Mouse (Mus musculus) ES-E14 (cell line): ENCODE results near the gene Hic2. TPM values are rescaled to one million over a fixed set of nuclear protein-coding genes. Genes with fewer than 3 reads are reported as not detected.

Experiments used
- DNase-seq: peaks from one replicate; pipeline ENCODE4 v3.0.0-alpha.2; 2013; ENCODE audit warnings: low read depth, low spot score
- H3K27ac ChIP-seq: 2 replicates; pipeline ENCODE4 v1.5.1; 2012; ENCODE audit warnings: low read depth, mild to moderate bottlenecking, low read length, moderate library complexity, mixed read lengths; ENCODE audit not compliant: poor library complexity, insufficient read depth, severe bottlenecking
- H3K36me3 ChIP-seq: 2 replicates; pipeline ENCODE4 v1.6.1; 2012; ENCODE audit warnings: mild to moderate bottlenecking, low read length, moderate library complexity, mixed read lengths; ENCODE audit not compliant: control insufficient read depth, poor library complexity, insufficient read depth, severe bottlenecking
- H3K4me1 ChIP-seq, 2 experiments: fragments of 150-350 bp in 1 of 2; sonication (generic) in 1 of 2; 2 replicates each; pipeline ENCODE4 v1.6.1; 2012; ENCODE audit warnings: low read length in 2 of 2, mild to moderate bottlenecking in 1 of 2, mixed read lengths in 1 of 2; ENCODE audit not compliant: control insufficient read depth in 2 of 2, insufficient read depth in 2 of 2, poor library complexity in 1 of 2
- H3K4me3 ChIP-seq, 2 experiments: fragments of 150-350 bp in 1 of 2; sonication (generic) in 1 of 2; 2 replicates each; pipeline ENCODE4 v1.5.1; 2012; ENCODE audit warnings: low read length in 2 of 2, low read depth in 1 of 2, mild to moderate bottlenecking in 1 of 2, mixed read lengths in 1 of 2; ENCODE audit not compliant: insufficient read depth in 1 of 2, poor library complexity in 1 of 2, severe bottlenecking in 1 of 2
- H3K9ac ChIP-seq: 2 replicates; pipeline ENCODE4 v1.6.1; 2012; ENCODE audit warnings: low read depth, mild to moderate bottlenecking, low read length, mixed read lengths; ENCODE audit not compliant: poor library complexity, insufficient read depth, severe bottlenecking
- H3K9me3 ChIP-seq: fragments of 150-350 bp; sonication (generic); 2 replicates; pipeline ENCODE4 v1.6.1; 2012; ENCODE audit warnings: low read depth, mild to moderate bottlenecking, low read length; ENCODE audit not compliant: control insufficient read depth, insufficient read depth
- CHD2 ChIP-seq: IDR thresholded peaks from 2 replicates; pipeline ENCODE4 v1.6.1; 2014; ENCODE audit warnings: mild to moderate bottlenecking, low read depth, low read length, inconsistent platforms
- HCFC1 ChIP-seq: IDR thresholded peaks from 2 replicates; pipeline ENCODE4 v1.6.1; 2012; ENCODE audit warnings: low read length, inconsistent platforms, borderline replicate concordance; ENCODE audit not compliant: insufficient read depth
- MAFK ChIP-seq: IDR thresholded peaks from 2 replicates; pipeline ENCODE4 v1.6.1; 2014; ENCODE audit warnings: mild to moderate bottlenecking, low read depth, low read length, inconsistent platforms; ENCODE audit not compliant: insufficient read depth
- ZC3H11A ChIP-seq: IDR thresholded peaks from 2 replicates; pipeline ENCODE4 v1.6.1; 2012; ENCODE audit warnings: low read depth, mild to moderate bottlenecking, inconsistent platforms, low read length, borderline replicate concordance
- ZNF384 ChIP-seq: IDR thresholded peaks from 2 replicates; pipeline ENCODE4 v1.6.1; 2012; ENCODE audit warnings: low read depth, low read length, inconsistent platforms
- in situ Hi-C, 2 experiments: fragments of 600-800 bp; cut with MboI; formaldehyde crosslinking; loops; one replicate each; pipeline ENCODE4 v1.15.1; 2025; ENCODE audit warnings: low sequenced_read_pairs in 2 of 2, inconsistent platforms in 1 of 2; ENCODE audit not compliant: unreplicated experiment in 2 of 2
- total RNA-seq: library from RNA; depleted of rRNA; stranded (reverse); fragments of 300-350 nt; gene quantifications from 2 replicates; pipeline ENCODE4 v1.2.3, GENCODE M21; 2012; rRNA removed

Hic2 gene
- total RNA-seq: 35.0 and 35.9 TPM in 2 replicates

DNA sequence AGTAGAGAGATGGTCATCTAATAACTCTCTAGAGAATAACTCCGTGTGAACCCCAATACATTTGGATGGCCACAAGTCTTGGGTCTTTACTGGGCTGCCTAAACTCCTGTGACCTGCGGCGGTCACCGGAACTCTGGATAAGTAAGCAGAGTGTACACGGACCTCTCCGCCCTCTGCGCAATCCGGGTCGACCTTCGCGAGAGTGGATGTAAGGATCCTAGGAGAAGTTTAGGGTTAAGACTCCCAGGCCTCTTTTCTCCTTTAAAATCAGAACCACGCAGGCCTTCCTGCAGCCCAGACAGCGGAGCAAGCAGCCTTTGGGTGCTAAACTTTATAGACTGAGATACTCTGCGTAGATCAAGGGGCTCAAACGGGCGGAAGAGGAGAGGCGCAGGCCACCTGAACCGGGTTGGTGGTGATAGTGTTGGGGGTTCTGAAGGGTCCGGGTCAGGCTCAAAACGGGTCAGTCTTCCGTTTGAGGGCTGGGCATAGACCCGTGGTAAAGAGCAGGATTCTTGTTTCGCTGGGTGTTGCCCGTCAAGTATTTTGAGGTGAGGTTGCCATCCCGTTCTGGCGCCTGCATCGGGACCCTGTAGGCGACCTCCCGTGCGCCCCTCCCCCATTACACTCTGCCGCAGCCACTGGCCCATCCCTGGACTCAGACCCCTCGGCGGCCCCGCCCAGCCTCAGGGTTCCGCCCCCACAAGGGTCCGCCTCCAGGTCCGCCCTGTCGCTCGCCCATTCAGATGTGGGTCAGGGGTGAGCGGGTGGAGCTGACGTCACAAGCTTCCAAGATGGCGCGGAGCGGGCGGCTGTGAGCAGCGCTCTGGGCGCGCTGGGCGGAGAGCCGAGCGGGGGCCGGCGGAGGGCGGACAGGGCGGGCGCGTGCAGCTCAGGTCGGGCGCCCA lies at the start of gene Hic2:
Hic2 (plus strand) TSS at position 779 of the 908 bp plus-strand sequence.
- H3K9me3 ChIP-seq: no peaks in the 10 kb centered on the region
- peaks cover 11 to 20% of the 10 kb centered on the region in 2 experiments for H3K4me1 ChIP-seq
- peaks cover 4% of the 10 kb centered on the region; the same call in 1 of the 2 replicates for H3K36me3 ChIP-seq
- peak within 1 kb of the TSS; percentile 78 for H3K27ac ChIP-seq
- TF ChIP-seq HCFC1: no peak
- no peak for TF ChIP-seq ZNF384
- no peak; the same call in 1 of the 2 replicates for TF ChIP-seq CHD2
- no peak for TF ChIP-seq ZC3H11A
- no peak for TF ChIP-seq MAFK
- peak within 1 kb of the TSS; percentile 91 for H3K9ac ChIP-seq
- H3K4me3 ChIP-seq: peak within 1 kb of the TSS; percentile 87 to 91
- peak; percentile 98 for DNase-seq
- in situ Hi-C loops: no loop called here

DNA sequence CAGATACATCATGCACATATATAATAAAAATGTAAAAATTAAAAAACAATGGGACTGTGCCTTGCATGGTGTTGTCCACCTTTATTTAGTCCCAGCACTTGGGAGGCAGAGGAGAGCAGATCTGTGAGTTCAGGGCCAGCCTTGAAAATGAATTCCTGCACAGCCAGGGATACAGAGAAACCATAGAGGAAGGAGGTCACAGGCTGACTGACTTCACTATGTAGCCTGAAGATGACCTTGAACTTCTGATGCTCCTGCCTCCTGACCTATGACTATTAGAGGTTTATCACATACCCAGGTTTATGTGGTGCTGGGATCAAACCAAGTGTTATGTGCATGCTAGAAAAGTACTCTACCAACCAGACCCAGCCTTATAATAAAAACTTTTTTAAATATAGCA lies 47.9 kb upstream of the Hic2 start:
- Histone ChIP-seq H3K4me3 (no peak overlapping the region), H3K9me3 (no peaks in the 10 kb centered on the region), H3K27ac (no peak overlapping the region), H3K36me3 (peaks cover 14% of the 10 kb centered on the region), H3K9ac (no peak overlapping the region), H3K4me1 (peaks cover 0 to 6% of the 10 kb centered on the region in 2 experiments; a peak in 1 of 4 replicates)
- DNase-seq: no peak
- TF ChIP-seq ZC3H11A: no peak
- TF ChIP-seq ZNF384: no peak
- no peak for TF ChIP-seq CHD2
- no peak for TF ChIP-seq MAFK
- TF ChIP-seq HCFC1: no peak
- in situ Hi-C loops: no loop called here

DNA sequence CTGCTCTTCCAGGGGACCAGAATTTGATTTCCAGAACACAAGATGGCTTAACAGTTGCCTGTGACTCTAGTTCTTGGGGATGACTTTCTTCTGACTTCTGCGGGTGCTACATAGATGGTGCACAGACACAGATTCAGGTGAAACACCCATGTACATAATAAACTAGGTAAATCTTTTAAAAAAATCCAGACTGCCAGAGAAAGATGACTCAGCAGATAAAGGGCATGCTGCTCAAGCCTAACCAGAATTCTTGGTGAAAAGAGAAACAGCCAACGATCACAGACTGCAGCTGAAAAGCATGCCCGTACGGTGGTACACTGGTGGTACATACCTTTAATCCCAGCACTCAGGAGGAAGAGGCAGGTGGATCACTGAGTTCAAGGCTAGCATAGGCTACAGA lies 39.5 kb upstream of the Hic2 start:
- Histone ChIP-seq H3K4me1 (peaks cover 3 to 7% of the 10 kb centered on the region in 2 experiments; a peak in 2 of 4 replicates), H3K36me3 (peaks cover 8% of the 10 kb centered on the region; the same call in 1 of the 2 replicates), H3K27ac (no peak overlapping the region), H3K4me3 (no peak overlapping the region), H3K9me3 (no peaks in the 10 kb centered on the region), H3K9ac (no peak overlapping the region; the same call in 1 of the 2 replicates)
- in situ Hi-C loops: no loop called here
- TF ChIP-seq HCFC1: no peak
- no peak for TF ChIP-seq ZNF384
- TF ChIP-seq MAFK: peak; percentile 70
- no peak for TF ChIP-seq CHD2
- TF ChIP-seq ZC3H11A: no peak
- DNase-seq: no peak

DNA sequence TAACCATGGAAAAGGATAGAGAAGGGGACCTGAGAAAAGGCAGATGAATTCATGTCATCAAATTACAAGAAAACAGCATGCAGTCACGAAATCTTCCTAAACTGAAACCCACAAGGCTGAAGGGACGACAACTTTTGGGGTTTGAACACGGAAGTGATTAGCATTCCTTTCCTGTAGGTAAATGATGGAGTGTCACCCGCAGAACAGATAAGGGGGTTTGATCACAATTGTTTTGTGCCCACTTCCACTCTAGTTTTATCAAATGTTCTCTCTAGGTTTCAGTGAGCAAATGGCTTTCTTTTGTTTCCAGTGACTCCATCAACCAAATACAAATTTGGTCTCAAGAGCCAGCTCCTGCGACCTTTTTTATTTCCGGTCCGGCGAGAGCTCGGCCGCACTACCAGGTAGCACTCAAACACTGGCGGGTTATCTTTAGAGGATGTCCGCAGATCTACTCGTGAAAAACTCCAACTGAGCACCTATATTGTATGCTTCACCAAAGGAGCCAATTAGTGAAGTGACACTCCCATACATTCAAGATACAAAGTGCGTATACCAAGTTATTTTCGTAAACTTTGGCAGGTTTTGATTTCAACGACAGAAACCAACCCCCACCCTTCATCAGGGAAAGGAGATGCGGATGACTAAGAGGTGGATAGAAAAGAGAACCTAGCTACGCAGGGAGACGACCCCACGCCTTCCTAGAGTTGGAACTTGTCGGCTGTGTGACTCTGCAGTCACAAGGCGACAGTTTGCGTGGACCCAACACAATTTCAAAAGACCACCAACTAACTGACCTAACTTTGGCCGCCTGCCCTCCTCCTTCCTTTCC lies 33.0 kb upstream of the Hic2 start:
- peaks cover 8% of the 10 kb centered on the region; the same call in 1 of the 2 replicates for H3K36me3 ChIP-seq
- in situ Hi-C loops: loop anchor here in 1 of 2 experiments (10.0 kb wide), 1 partner anchor 64 kb away; no protein-coding TSS in a partner anchor
- no peak for DNase-seq
- peaks cover 3 to 6% of the 10 kb centered on the region in 2 experiments; a peak in 3 of 4 replicates for H3K4me1 ChIP-seq
- H3K9me3 ChIP-seq: no peaks in the 10 kb centered on the region
- TF ChIP-seq MAFK: no peak
- no peak for TF ChIP-seq ZNF384
- TF ChIP-seq ZC3H11A: no peak
- no peak for TF ChIP-seq HCFC1
- TF ChIP-seq CHD2: no peak
- peak overlapping the region; percentile 99 for H3K9ac ChIP-seq
- peak overlapping the region; percentile 87 for H3K27ac ChIP-seq
- H3K4me3 ChIP-seq: peak overlapping the region; percentile 82 to 97
